Mouse (Mus musculus) liver, embryonic 15.5 days (tissue): Measurements from ENCODE around the gene Tst. TPM values are rescaled to one million over a fixed set of nuclear protein-coding genes. Genes with fewer than 3 reads are reported as not detected.

Experiments used
- ATAC-seq: fragments of 200-750 bp; cut with Nextera tagmentation; 2 replicates; pipeline ENCODE4 v1.8.0; 2017; ENCODE audit warnings: moderate number of reproducible peaks, mild to moderate bottlenecking, moderate library complexity; ENCODE audit not compliant: insufficient read depth
- H3K27ac ChIP-seq: fragments of 300-500 bp; sonication (generic); replicated peaks from 2 replicates; pipeline ENCODE4 v1.5.1; 2015; ENCODE audit warnings: mild to moderate bottlenecking, inconsistent platforms
- H3K27me3 ChIP-seq: fragments of 300-500 bp; sonication (generic); 2 replicates; pipeline ENCODE4 v1.6.1; 2015; ENCODE audit warnings: mild to moderate bottlenecking, inconsistent platforms
- H3K36me3 ChIP-seq: fragments of 300-500 bp; sonication (generic); replicated peaks from 2 replicates; pipeline ENCODE4 v1.6.1; 2015; ENCODE audit warnings: moderate library complexity, mild to moderate bottlenecking, inconsistent platforms
- H3K4me1 ChIP-seq: fragments of 300-500 bp; sonication (generic); replicated peaks from 2 replicates; pipeline ENCODE4 v1.6.1; 2015; ENCODE audit warnings: inconsistent platforms
- H3K4me2 ChIP-seq: fragments of 300-500 bp; sonication (generic); 2 replicates; pipeline ENCODE4 v1.6.1; 2015; ENCODE audit warnings: moderate library complexity, mild to moderate bottlenecking, inconsistent platforms
- H3K4me3 ChIP-seq: fragments of 300-500 bp; sonication (generic); replicated peaks from 2 replicates; pipeline ENCODE4 v1.5.1; 2015; ENCODE audit warnings: mild to moderate bottlenecking, inconsistent platforms
- H3K9ac ChIP-seq: fragments of 300-500 bp; sonication (generic); 2 replicates; pipeline ENCODE4 v1.6.1; 2015; ENCODE audit warnings: moderate library complexity, mild to moderate bottlenecking, inconsistent platforms
- H3K9me3 ChIP-seq: fragments of 300-500 bp; sonication (generic); replicated peaks from 2 replicates; pipeline ENCODE4 v1.6.1; 2016; ENCODE audit warnings: inconsistent platforms
- WGBS: fragments of 180-500 bp; shearing (Covaris S2); methylation state at CpG from one replicate; pipeline ENCODE4 v1.1.7; 2015; ENCODE audit warnings: mixed read lengths; ENCODE audit not compliant: insufficient replicate concordance; 5-methylcytosine and 5-hydroxymethylcytosine counted together
- polyA plus RNA-seq: library from polyadenylated mRNA; unstranded; fragments of >200 nt; fragmentation: Nextera tagmentation; extraction: Ambion mirVana; gene quantifications from 2 replicates; pipeline ENCODE4 v1.2.1, GENCODE M21; 2015

Gene Tst
- polyA plus RNA-seq, 1 experiment from 2014 or later: 200 TPM

DNA sequence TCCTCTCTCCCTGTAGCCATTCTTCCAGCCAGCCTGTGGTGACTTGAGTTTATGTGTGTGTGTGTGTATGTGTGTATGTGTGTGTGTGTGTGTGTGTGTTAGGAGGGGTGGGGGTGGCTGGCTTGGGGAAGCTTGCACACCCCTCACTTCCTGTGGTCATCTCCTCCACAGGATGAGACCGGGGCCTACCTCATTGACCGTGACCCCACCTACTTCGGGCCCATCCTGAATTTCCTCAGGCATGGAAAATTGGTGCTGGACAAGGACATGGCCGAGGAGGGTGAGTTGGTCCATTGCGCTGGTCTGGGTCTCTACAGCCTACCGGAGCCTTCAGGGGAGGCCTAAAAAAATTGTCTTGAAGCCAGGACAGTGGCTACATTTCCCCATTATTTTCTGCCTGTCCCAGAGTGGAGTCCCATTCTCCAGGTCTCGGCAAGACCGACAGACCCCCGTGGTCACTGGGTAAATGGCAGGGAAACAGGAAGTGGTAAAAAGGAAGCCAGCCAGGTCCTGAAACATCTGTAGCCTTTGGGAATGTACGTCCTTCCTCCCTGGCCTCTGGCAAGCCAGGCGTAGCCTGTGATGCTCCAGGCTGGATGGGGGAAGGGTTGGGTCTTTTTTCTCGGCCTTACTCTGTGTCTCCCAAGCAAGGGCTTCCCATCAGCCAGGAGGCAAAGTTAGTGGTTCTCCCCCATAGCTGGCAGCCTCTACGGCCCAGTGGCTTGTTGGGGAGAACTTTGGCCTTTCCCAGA is 24.3 kb upstream of the Tst start:
- no peak overlapping the region for H3K9ac ChIP-seq
- no peaks in the 10 kb centered on the region for H3K36me3 ChIP-seq
- no peak overlapping the region for H3K4me2 ChIP-seq
- peaks cover 21% of the 10 kb centered on the region for H3K4me1 ChIP-seq
- no peak overlapping the region for H3K4me3 ChIP-seq
- no peaks in the 10 kb centered on the region for H3K9me3 ChIP-seq
- ATAC-seq: no peak
- no peak overlapping the region; the same call in 1 of the 2 replicates for H3K27ac ChIP-seq
- peaks cover 59% of the 10 kb centered on the region for H3K27me3 ChIP-seq
- WGBS: 38% methylated on average over 13 of the region's 13 CpGs

DNA sequence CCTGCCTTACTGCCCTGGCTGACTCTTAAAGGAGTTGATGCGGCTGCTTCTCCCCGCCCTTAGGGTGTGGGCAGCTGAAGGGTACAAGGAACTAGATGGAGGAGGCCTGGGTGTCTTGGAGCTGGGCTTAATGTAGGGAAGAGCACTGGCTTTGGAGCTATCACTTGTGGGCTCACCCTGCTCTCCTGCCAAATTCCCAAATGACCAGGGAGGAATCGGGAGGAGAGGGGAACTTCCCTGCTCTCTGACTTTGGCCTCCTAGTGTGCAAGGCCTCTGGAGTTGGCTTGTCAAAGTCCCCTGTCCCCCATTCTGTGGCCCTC is 23.4 kb upstream of the Tst start:
- peaks cover 29% of the 10 kb centered on the region for H3K4me1 ChIP-seq
- 19% methylated on average over 3 of the region's 3 CpGs for WGBS
- no peak for ATAC-seq
- no peaks in the 10 kb centered on the region for H3K36me3 ChIP-seq
- H3K9me3 ChIP-seq: no peaks in the 10 kb centered on the region
- peaks cover 63% of the 10 kb centered on the region for H3K27me3 ChIP-seq
- no peak overlapping the region for H3K27ac ChIP-seq
- H3K4me2 ChIP-seq: peak overlapping the region; percentile 64
- peak overlapping the region; percentile 47 for H3K4me3 ChIP-seq
- no peak overlapping the region for H3K9ac ChIP-seq

DNA sequence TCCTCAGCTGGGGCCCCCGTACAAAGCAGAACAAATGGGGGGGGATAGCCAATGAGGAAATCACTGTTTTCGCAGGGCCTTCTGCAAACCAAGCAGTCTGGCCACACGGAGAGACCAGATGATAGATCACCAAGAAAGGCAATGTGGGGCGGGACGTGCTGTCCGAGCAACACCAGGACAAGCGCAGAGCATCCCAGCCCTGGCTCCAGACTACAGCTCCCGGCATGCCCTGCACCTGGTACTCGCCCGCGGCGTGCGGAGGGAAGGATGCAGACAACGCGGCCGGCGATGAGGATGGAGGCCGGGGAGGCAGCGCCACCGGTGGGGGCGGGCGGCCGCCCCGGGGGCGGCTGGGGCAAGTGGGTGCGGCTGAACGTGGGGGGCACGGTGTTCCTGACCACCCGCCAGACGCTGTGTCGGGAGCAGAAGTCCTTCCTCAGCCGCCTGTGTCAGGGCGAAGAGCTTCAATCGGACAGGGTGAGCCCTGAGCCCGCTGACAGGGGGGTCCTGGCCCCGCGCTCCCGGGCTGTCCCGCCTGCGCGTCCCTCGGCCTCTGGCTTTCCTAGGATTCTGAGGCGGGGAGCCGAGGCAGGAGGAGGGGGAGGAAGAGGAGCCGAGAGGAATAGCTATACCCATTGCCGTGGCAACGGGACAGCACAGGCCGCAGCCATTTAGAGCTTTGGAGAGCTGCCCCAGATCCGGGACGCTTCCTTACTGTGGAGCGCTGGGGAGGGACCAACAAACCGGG is 22.9 kb upstream of the Tst start, which contains the start of gene Kctd17:
Gene Kctd17, plus strand, starts transcription at position 174 of the 748 bp plus-strand sequence.
- Histone ChIP-seq H3K27me3 (peaks cover 68% of the 10 kb centered on the region), H3K4me3 (peak within 1 kb of the TSS; percentile 47), H3K27ac (no peak within 1 kb of the TSS; the same call in 1 of the 2 replicates), H3K9me3 (no peaks in the 10 kb centered on the region), H3K36me3 (no peaks in the 10 kb centered on the region), H3K4me2 (peak within 1 kb of the TSS; percentile 64), H3K4me1 (peaks cover 29% of the 10 kb centered on the region), H3K9ac (no peak within 1 kb of the TSS)
- ATAC-seq: peak; percentile 16; the same call in 1 of the 2 replicates
- WGBS: 2% methylated on average over 52 of the region's 52 CpGs

DNA sequence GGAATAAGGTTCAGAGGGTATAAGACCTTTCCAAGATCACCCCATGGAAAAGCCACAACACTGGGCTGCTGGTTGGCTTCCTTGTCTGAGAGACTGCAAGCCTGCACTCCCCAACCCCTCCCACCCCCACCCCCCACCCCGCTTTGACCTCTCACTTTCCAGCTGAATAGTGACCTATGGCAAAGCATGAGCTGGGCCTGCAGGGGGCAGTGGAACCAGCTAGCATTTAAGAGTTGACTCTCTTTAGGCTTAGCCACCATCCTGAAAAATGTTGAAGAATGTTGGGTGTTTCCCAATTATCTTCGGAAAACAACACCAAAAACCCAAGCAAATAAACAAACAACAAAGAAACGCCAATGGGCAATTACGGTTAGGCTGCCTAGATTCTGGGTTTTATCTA is 19.5 kb upstream of the Tst start:
- no peak overlapping the region for H3K4me3 ChIP-seq
- no peaks in the 10 kb centered on the region for H3K9me3 ChIP-seq
- H3K27me3 ChIP-seq: peaks cover 96% of the 10 kb centered on the region
- peaks cover 27% of the 10 kb centered on the region for H3K4me1 ChIP-seq
- no peak overlapping the region for H3K27ac ChIP-seq
- H3K4me2 ChIP-seq: no peak overlapping the region
- no peak overlapping the region for H3K9ac ChIP-seq
- ATAC-seq: no peak
- WGBS: 50% methylated on average over 4 of the region's 4 CpGs
- H3K36me3 ChIP-seq: no peaks in the 10 kb centered on the region

DNA sequence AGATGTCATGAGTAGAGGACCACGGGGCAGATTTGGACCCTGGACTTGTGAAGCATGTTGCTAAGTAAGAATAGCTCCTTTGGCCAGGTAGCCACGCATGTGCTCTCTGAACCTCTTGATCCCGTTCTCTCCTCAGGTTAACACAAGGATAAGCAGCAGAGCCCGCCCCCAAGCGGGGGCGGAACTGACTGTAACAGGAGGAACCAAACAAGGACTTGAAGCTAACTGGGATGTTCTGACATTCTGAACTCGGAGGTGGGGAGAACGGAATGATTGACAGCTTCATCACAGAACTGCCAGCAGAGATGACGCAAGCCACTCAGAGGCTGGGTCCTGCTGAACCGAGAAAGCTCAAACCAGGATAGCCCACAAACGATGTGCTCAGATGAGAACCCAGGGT is 18.8 kb upstream of the Tst start:
- Histone ChIP-seq H3K36me3 (no peaks in the 10 kb centered on the region), H3K4me3 (no peak overlapping the region), H3K9ac (no peak overlapping the region), H3K27ac (no peak overlapping the region), H3K27me3 (peaks cover 94% of the 10 kb centered on the region), H3K4me2 (no peak overlapping the region), H3K4me1 (peaks cover 27% of the 10 kb centered on the region), H3K9me3 (no peaks in the 10 kb centered on the region)
- WGBS: 17% methylated on average over 11 of the region's 11 CpGs
- ATAC-seq: 0 out of 2 replicates have a peak, but pooled peaks have one; percentile 14

DNA sequence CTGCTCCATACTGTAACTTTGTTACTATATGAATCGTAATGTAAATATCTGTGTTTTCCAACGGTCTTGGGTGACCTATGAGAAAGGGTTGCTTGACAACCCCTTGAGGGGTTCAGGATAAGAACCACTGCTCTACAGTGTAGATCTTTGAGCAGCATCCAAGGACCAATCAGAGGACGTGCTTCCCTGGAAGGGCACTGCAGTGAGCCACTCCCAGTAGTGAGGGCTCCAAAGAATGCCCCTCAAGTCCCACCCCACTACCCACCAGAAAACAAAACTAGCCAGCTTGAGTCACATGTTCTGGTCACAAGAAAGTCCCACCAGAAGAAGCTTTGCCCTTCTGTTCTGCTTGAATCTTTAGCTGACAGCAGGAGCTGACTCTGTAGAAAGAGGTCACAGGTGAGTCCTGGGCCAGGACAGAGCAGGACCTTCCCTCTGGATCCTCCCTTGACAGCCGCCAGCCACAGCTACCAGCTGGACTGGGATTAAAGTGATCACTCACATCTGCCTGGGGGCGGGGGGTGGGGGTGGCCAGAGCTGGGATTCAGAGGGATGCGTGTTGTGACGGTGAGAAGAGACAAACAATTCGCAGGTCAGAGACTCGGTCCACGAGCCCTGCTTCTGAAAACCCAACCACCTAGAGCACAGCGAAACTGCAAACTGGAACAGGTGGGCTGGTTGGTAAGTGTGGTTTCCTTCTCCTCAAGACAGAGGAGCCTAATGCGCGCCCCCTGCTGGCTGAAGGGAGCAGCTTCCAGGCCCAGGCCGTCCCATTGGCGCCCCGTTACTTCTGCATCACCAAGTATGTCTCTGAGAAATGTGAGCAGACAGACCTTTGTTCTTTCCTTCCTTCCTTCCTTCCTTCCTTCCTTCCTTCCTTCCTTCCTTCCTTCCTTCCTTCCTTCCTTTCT is 16.6 kb upstream of the Tst start:
- peaks cover 26% of the 10 kb centered on the region for H3K4me1 ChIP-seq
- H3K36me3 ChIP-seq: no peaks in the 10 kb centered on the region
- ATAC-seq: peak; percentile 53; the same call in 1 of the 2 replicates
- peaks cover 83% of the 10 kb centered on the region for H3K27me3 ChIP-seq
- H3K9me3 ChIP-seq: no peaks in the 10 kb centered on the region
- peak overlapping the region; percentile 27 for H3K4me3 ChIP-seq
- WGBS: 14% methylated on average over 16 of the region's 16 CpGs
- H3K4me2 ChIP-seq: peak overlapping the region; percentile 53
- H3K9ac ChIP-seq: peak overlapping the region; percentile 37; the same call in 1 of the 2 replicates
- H3K27ac ChIP-seq: 0 out of 2 replicates have a peak overlapping the region, but pooled peaks have one; percentile 14

DNA sequence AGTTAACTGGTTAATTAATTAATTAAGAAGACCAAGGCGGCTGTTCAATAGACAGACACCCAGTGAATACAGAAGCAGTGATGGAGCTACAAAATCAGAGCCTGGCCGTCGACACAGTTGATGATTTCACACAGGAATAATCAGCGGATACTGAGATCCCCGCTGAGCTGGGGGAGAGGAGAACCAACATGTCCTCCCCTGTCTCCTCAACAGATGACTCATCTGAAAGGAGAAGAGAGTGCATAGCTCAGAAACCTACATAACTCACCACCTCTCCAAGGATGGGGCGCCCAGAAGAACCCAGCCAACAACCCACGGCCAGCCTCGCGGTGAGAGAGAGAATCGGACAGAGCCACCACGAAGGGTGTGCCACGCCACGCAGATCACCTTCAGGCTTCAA is 14.7 kb upstream of the Tst start:
- Histone ChIP-seq H3K9me3 (no peaks in the 10 kb centered on the region), H3K27ac (no peak overlapping the region), H3K9ac (no peak overlapping the region), H3K4me3 (no peak overlapping the region), H3K4me2 (no peak overlapping the region), H3K27me3 (peaks cover 66% of the 10 kb centered on the region), H3K36me3 (peaks cover 6% of the 10 kb centered on the region; the same call in 1 of the 2 replicates), H3K4me1 (peaks cover 44% of the 10 kb centered on the region)
- 57% methylated on average over 13 of the region's 13 CpGs for WGBS
- ATAC-seq: no peak

DNA sequence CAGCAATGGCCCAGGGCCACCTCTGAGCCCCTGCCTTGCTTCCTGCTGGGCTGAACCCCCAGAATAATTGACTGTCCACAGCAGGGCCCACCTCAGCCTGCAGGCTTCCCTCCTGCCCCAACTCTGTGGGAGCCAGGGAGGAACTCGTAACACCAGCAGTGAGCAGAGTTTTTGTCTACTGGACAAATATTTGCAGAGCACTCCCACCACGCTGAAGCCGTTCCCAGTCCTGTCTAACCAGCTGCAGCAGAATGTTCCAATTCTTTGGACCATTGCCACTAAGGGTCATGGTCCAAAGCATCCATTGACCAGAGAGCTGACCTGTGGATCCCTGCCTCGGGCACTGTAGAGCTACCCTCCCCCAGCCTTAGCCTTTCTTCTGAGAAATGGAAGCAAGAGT is 11.2 kb upstream of the Tst start:
- Histone ChIP-seq H3K4me2 (peak overlapping the region; percentile 26), H3K4me1 (peaks cover 60% of the 10 kb centered on the region), H3K36me3 (peaks cover 37% of the 10 kb centered on the region), H3K9ac (0 out of 2 replicates have a peak overlapping the region, but pooled peaks have one; percentile 3), H3K27ac (peak overlapping the region; percentile 73), H3K4me3 (no peak overlapping the region), H3K9me3 (no peaks in the 10 kb centered on the region), H3K27me3 (peaks cover 34% of the 10 kb centered on the region)
- 0 out of 2 replicates have a peak, but pooled peaks have one; percentile 3 for ATAC-seq
- WGBS: 61% methylated on average over 4 of the region's 4 CpGs

DNA sequence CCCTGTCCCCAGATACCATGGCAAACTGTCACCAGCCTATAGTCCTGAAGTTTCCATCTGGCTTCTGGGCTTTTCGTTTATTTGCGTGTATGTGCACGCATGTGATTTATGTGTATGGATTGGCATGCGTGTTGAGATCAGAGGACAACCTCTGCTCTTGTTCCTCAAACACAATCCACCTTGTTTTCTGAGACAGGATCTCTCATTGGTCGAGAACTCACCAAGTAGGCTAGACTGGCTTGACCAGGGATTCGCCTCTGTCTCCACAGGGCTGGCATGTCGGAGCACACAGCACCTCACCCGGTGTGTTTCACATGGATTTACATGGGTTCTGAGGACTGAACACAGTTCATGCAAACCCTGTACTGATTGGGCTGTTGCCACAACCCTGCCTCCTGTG is 8.4 kb upstream of the Tst start:
- Histone ChIP-seq H3K4me1 (peaks cover 88% of the 10 kb centered on the region), H3K9me3 (no peaks in the 10 kb centered on the region), H3K27ac (peak overlapping the region; percentile 99), H3K27me3 (peaks cover 30% of the 10 kb centered on the region), H3K4me2 (peak overlapping the region; percentile 96), H3K4me3 (no peak overlapping the region), H3K36me3 (peaks cover 58% of the 10 kb centered on the region), H3K9ac (peak overlapping the region; percentile 61)
- ATAC-seq: no peak
- WGBS: 90% methylated on average over 8 of the region's 8 CpGs

DNA sequence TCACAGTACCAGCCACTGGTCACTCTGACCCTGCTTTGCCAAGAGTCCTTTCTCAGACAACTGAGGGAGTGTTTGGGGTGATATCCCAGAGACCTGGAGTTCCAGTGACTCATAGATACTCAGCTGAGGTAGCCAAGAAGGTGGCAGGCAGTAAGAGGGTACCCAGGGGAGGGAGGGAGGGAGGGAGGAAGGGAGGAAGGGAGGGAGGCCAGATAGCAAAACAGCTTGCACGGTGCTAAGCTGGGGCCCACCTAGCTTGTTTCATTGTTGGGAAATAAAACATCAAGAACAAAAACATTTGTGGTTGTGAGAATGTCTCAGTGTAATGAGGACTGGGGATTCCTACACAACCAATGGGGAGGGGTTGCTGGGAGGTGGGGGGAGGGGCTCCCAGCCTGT is 8.0 kb upstream of the Tst start:
- Histone ChIP-seq H3K4me2 (peak overlapping the region; percentile 96), H3K36me3 (peaks cover 60% of the 10 kb centered on the region), H3K4me3 (peak overlapping the region; percentile 31), H3K27ac (peak overlapping the region; percentile 99), H3K27me3 (peaks cover 26% of the 10 kb centered on the region), H3K4me1 (peaks cover 91% of the 10 kb centered on the region), H3K9me3 (no peaks in the 10 kb centered on the region), H3K9ac (peak overlapping the region; percentile 61)
- ATAC-seq: peak; percentile 38
- 22% methylated on average over 1 of the region's 1 CpGs for WGBS
